Mouse (Mus musculus): ENCODE measurements around the gene Umps. TPM values are rescaled to one million over a fixed set of nuclear protein-coding genes. Genes with fewer than 3 reads are reported as not detected.

Umps gene
- polyA plus RNA-seq, 1 experiment from 2014 or later, result 77.4 TPM

DNA sequence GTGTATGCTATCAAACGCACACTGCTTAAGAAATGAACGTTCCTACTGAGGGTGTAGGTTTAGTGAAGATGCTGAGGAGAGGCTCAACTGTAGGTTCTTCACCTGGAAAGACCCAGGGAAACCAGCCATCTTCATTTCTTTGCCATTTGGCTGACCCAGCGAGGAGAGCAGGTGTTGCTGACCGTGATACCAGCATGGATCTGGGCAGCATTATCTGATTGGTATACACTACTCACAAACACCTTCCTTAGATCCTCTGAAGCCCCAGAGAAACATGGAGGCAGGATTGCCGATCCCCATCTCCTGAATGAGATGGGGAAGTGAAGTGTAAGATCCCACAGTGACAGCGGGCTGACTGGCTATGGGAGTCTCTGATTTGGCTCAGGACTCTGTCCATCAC is 31.2 kb upstream of the Umps start:
- Histone ChIP-seq H3K9me3 (ENCODE audit: control insufficient read depth, low read length) (no peaks in the 10 kb centered on the region), H3K4me2 (ENCODE audit: low read depth, low read length, severe bottlenecking) (no peak overlapping the region), H3K36me3 (ENCODE audit: control insufficient read depth, insufficient read depth, low read length) (no peaks in the 10 kb centered on the region), H3K4me3 (ENCODE audit: low read depth, low read length) (no peak overlapping the region), H3K27me3 (ENCODE audit: control insufficient read depth, insufficient read depth, low read length) (no peaks in the 10 kb centered on the region), H3K9ac (ENCODE audit: low read length) (no peak overlapping the region), H3K27ac (ENCODE audit: low read depth, low read length) (no peak overlapping the region), H3K4me1 (replicated peaks; ENCODE audit: control insufficient read depth, insufficient read depth, low read length) (0 out of 2 replicates have a peak, but pooled peaks cover 3% of the 10 kb centered on the region)
- ATAC-seq (replicated peaks; ENCODE audit: low FRiP score) (no peak), DNase-seq (ENCODE audit: low spot score) (no peak)
- WGBS, result 91% methylated on average over 6 of the region's 6 CpGs

DNA sequence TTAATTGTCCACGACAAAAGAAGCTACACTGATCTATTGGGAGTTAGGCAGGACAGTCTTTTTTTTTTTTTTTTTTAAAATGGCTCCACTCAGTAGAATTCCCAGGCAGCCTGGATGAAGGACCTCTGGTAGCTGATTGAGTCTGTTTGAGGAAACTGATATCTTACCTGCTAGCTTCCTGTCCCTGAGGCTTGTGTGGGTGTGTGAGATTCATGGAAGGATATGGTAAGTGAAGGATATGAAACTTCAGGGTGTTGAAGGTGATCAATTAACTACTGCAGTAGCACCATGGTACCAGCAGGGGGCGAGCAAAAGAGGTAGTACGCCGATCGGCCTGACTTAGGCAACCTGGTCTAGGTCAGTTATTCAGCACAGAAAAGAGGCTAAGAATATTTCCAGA is 29.2 kb upstream of the Umps start:
- Histone ChIP-seq H3K9ac (ENCODE audit: low read length) (no peak overlapping the region), H3K9me3 (ENCODE audit: control insufficient read depth, low read length) (no peaks in the 10 kb centered on the region), H3K27me3 (ENCODE audit: control insufficient read depth, insufficient read depth, low read length) (no peaks in the 10 kb centered on the region), H3K4me1 (replicated peaks; ENCODE audit: control insufficient read depth, insufficient read depth, low read length) (0 out of 2 replicates have a peak, but pooled peaks cover 3% of the 10 kb centered on the region), H3K27ac (ENCODE audit: low read depth, low read length) (no peak overlapping the region), H3K36me3 (ENCODE audit: control insufficient read depth, insufficient read depth, low read length) (no peaks in the 10 kb centered on the region), H3K4me3 (ENCODE audit: low read depth, low read length) (no peak overlapping the region), H3K4me2 (ENCODE audit: low read depth, low read length, severe bottlenecking) (no peak overlapping the region)
- ATAC-seq (replicated peaks; ENCODE audit: low FRiP score), result no peak
- 12% methylated on average over 5 of the region's 5 CpGs for WGBS
- peak; percentile 77 for DNase-seq (ENCODE audit: low spot score)

DNA sequence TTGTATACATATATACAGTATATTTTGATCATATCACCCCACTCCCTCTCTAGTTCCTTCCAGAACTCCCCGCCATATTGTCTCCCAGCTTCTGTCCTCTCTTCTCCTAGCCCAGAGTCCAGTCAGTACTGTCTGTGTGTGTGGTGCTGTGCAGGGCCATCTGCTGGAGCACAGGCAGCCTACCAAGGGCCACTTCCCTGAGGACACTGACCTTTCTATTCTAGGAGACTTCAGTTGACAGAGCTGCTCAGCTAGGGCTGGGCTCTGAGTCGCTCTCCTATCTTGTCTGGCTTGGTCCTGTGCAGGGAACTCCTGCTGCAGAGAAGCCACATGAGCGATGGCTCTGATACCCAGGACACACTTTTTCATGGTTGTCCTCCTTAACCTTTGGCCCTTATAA is 28.7 kb upstream of the Umps start:
- no peak overlapping the region for H3K4me2 ChIP-seq (ENCODE audit: low read depth, low read length, severe bottlenecking)
- DNase-seq (ENCODE audit: low spot score) (peak; percentile 47), ATAC-seq (replicated peaks; ENCODE audit: low FRiP score) (no peak)
- 0 out of 2 replicates have a peak, but pooled peaks cover 3% of the 10 kb centered on the region for H3K4me1 ChIP-seq (replicated peaks; ENCODE audit: control insufficient read depth, insufficient read depth, low read length)
- H3K9ac ChIP-seq (ENCODE audit: low read length), result no peak overlapping the region
- no peak overlapping the region for H3K27ac ChIP-seq (ENCODE audit: low read depth, low read length)
- no peaks in the 10 kb centered on the region for H3K27me3 ChIP-seq (ENCODE audit: control insufficient read depth, insufficient read depth, low read length)
- 79% methylated on average over 3 of the region's 3 CpGs for WGBS
- no peaks in the 10 kb centered on the region for H3K36me3 ChIP-seq (ENCODE audit: control insufficient read depth, insufficient read depth, low read length)
- no peak overlapping the region for H3K4me3 ChIP-seq (ENCODE audit: low read depth, low read length)
- H3K9me3 ChIP-seq (ENCODE audit: control insufficient read depth, low read length), result no peaks in the 10 kb centered on the region

DNA sequence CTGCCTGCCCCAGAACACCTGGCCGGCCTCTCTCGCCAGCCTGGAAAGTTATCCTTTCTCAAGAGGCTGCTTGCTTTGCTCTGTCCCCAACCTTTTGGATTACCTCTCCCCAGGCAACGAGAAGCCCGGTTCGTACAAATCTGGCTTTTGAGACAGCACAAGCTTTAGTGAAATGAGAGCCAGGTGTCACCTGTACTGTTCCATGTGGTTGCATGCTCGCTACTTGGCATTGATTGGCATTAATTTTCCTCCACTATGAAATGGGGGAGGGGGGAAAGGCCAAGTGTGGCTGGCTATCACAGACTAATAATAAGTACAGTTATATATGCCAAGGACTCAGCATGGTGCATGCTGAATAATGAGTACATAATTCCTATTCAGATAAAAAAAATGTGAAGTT is 27.5 kb upstream of the Umps start:
- H3K4me2 ChIP-seq (ENCODE audit: low read depth, low read length, severe bottlenecking), result no peak overlapping the region
- DNase-seq (ENCODE audit: low spot score), result no peak
- ATAC-seq (replicated peaks; ENCODE audit: low FRiP score), result no peak
- no peaks in the 10 kb centered on the region for H3K27me3 ChIP-seq (ENCODE audit: control insufficient read depth, insufficient read depth, low read length)
- H3K9ac ChIP-seq (ENCODE audit: low read length), result no peak overlapping the region
- no peaks in the 10 kb centered on the region for H3K36me3 ChIP-seq (ENCODE audit: control insufficient read depth, insufficient read depth, low read length)
- 82% methylated on average over 6 of the region's 6 CpGs for WGBS
- no peaks in the 10 kb centered on the region for H3K9me3 ChIP-seq (ENCODE audit: control insufficient read depth, low read length)
- no peaks in the 10 kb centered on the region for H3K4me1 ChIP-seq (replicated peaks; ENCODE audit: control insufficient read depth, insufficient read depth, low read length)
- no peak overlapping the region for H3K4me3 ChIP-seq (ENCODE audit: low read depth, low read length)
- H3K27ac ChIP-seq (ENCODE audit: low read depth, low read length), result no peak overlapping the region

DNA sequence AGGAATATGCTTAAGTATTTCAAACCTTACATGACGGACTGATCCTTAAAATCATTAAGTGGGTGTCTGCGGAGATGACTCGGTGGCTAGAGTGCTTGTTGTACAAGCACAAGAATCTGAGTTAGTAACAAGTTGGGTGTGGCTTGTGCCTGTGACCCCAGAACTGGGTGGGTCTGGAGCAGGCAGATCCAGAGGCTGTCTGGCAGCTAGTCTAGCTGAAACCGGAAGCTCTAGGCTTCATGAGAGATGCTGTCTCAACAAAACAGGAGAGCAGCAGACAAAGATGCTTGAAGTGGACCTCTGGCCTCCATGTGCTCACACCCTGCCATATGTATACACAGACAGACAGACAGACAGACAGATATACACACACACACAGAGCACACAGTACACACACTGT is 23.9 kb upstream of the Umps start:
- Histone ChIP-seq H3K36me3 (ENCODE audit: control insufficient read depth, insufficient read depth, low read length) (no peaks in the 10 kb centered on the region), H3K4me3 (ENCODE audit: low read depth, low read length) (no peak overlapping the region), H3K9ac (ENCODE audit: low read length) (no peak overlapping the region), H3K4me2 (ENCODE audit: low read depth, low read length, severe bottlenecking) (no peak overlapping the region), H3K27ac (ENCODE audit: low read depth, low read length) (no peak overlapping the region), H3K9me3 (ENCODE audit: control insufficient read depth, low read length) (no peaks in the 10 kb centered on the region), H3K4me1 (replicated peaks; ENCODE audit: control insufficient read depth, insufficient read depth, low read length) (no peaks in the 10 kb centered on the region), H3K27me3 (ENCODE audit: control insufficient read depth, insufficient read depth, low read length) (no peaks in the 10 kb centered on the region)
- 86% methylated on average over 4 of the region's 4 CpGs for WGBS
- DNase-seq (ENCODE audit: low spot score) (no peak), ATAC-seq (replicated peaks; ENCODE audit: low FRiP score) (no peak)

DNA sequence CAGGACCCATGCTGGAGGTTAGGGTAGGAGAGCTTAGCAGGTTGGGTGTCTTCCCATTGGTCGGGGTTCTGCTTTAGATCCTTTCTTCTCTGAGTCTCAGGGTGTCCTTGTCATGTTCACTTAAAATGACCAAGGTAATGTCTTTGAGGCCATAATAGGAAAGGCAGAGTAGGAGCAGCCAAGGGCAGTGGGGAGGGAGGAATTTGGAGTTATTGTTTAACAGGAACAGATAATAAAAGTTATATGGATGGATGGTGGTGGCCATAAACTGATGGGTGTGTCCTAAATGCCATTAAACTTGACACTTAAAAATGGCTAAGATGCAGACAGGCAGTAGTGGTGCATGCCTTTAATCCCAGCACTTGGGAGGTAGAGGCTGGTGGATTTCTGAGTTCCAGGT is 22.3 kb upstream of the Umps start:
- no peak overlapping the region for H3K9ac ChIP-seq (ENCODE audit: low read length)
- no peak overlapping the region for H3K4me2 ChIP-seq (ENCODE audit: low read depth, low read length, severe bottlenecking)
- WGBS, result 92% methylated on average over 1 of the region's 1 CpGs
- no peaks in the 10 kb centered on the region for H3K4me1 ChIP-seq (replicated peaks; ENCODE audit: control insufficient read depth, insufficient read depth, low read length)
- no peaks in the 10 kb centered on the region for H3K36me3 ChIP-seq (ENCODE audit: control insufficient read depth, insufficient read depth, low read length)
- no peaks in the 10 kb centered on the region for H3K9me3 ChIP-seq (ENCODE audit: control insufficient read depth, low read length)
- no peak for DNase-seq (ENCODE audit: low spot score)
- no peaks in the 10 kb centered on the region for H3K27me3 ChIP-seq (ENCODE audit: control insufficient read depth, insufficient read depth, low read length)
- no peak overlapping the region for H3K4me3 ChIP-seq (ENCODE audit: low read depth, low read length)
- ATAC-seq (replicated peaks; ENCODE audit: low FRiP score), result no peak
- no peak overlapping the region for H3K27ac ChIP-seq (ENCODE audit: low read depth, low read length)

DNA sequence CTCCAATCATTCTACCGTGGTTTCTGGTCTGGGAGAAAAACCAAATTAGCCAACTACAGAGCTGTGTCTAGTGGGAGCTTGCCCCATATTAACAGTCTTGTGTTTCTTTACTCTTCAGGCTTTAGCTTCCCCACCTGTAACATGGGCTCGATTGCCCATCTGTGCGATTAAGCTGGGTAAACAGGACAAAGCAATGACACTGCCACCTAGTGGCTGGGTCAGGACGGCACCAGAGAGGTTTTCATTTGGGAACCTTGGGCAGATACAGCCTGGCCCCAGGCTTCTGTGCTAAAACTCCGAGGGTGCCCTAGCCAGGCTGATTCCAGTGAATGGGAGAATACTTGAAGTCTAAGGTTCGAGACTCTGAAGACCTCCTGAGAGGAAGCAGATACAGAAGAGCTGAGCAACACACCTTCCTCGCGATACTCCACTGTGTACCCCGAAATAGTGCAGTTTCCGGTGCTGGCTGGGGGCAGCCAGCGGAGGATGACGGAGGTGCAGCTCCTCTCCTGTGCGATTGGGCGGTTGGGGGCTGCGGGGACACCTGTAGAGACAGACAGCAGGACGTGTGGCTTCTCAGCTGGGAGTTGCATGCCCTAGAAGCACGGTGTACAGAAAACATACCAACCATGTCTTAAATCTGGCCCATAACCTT is 21.6 kb upstream of the Umps start:
- H3K9ac ChIP-seq (ENCODE audit: low read length), result no peak overlapping the region
- DNase-seq (ENCODE audit: low spot score), result peak; percentile 66
- 66% methylated on average over 17 of the region's 17 CpGs for WGBS

DNA sequence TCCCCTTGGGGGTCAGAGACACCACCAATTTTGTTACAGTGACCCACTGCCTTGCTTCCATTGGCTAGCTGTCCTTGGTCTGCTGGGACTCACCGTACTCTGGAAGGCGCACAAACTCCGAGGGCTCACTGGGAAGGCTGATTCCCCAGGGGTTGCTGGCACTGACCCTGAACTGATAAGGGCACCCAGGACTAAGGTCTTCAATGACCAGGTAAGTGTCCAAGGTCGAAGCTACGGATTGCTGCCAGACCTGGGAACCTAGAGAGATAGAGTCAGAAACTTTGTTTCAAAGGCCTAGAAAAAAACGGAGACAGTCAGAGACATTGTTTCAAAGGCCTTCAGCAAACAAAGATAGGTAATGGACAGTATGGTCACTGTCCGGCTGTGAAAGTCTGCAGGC is 20.2 kb upstream of the Umps start:
- Histone ChIP-seq H3K4me1 (replicated peaks; ENCODE audit: control insufficient read depth, insufficient read depth, low read length) (no peaks in the 10 kb centered on the region), H3K9ac (ENCODE audit: low read length) (no peak overlapping the region), H3K4me2 (ENCODE audit: low read depth, low read length, severe bottlenecking) (no peak overlapping the region), H3K4me3 (ENCODE audit: low read depth, low read length) (no peak overlapping the region), H3K36me3 (ENCODE audit: control insufficient read depth, insufficient read depth, low read length) (no peaks in the 10 kb centered on the region), H3K27me3 (ENCODE audit: control insufficient read depth, insufficient read depth, low read length) (no peaks in the 10 kb centered on the region), H3K9me3 (ENCODE audit: control insufficient read depth, low read length) (no peaks in the 10 kb centered on the region), H3K27ac (ENCODE audit: low read depth, low read length) (no peak overlapping the region)
- no peak for ATAC-seq (replicated peaks; ENCODE audit: low FRiP score)
- no peak for DNase-seq (ENCODE audit: low spot score)
- 90% methylated on average over 7 of the region's 7 CpGs for WGBS

More for the DNA sequence above, 21.6 kb upstream of the Umps start:
- Histone ChIP-seq H3K27ac (ENCODE audit: low read depth, low read length) (no peak overlapping the region), H3K36me3 (ENCODE audit: control insufficient read depth, insufficient read depth, low read length) (no peaks in the 10 kb centered on the region), H3K4me3 (ENCODE audit: low read depth, low read length) (no peak overlapping the region), H3K4me2 (ENCODE audit: low read depth, low read length, severe bottlenecking) (no peak overlapping the region), H3K9me3 (ENCODE audit: control insufficient read depth, low read length) (no peaks in the 10 kb centered on the region), H3K27me3 (ENCODE audit: control insufficient read depth, insufficient read depth, low read length) (no peaks in the 10 kb centered on the region), H3K4me1 (replicated peaks; ENCODE audit: control insufficient read depth, insufficient read depth, low read length) (no peaks in the 10 kb centered on the region)
- ATAC-seq (replicated peaks; ENCODE audit: low FRiP score), result no peak

DNA sequence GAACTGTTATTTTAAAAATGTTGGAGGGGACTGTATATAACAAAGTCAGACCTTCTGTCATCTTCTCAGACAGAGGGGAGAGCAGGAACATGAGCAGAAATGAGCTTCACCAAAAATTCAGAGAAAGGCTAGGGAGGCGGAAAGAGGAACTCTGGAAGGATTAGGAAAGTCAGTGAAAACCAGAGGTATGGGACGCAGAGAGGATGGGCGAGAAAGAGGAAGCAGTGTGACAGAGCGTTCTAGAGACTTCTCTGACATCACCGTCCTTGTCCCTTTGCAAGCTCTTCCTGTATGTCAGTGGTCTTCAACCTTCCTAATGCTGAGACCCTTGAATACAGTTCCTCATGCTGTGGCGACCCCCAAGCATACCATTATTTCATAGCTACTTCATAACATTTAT is 18.5 kb upstream of the Umps start:
- DNase-seq (ENCODE audit: low spot score) (no peak), ATAC-seq (replicated peaks; ENCODE audit: low FRiP score) (no peak)
- Histone ChIP-seq H3K4me1 (replicated peaks; ENCODE audit: control insufficient read depth, insufficient read depth, low read length) (no peaks in the 10 kb centered on the region), H3K27me3 (ENCODE audit: control insufficient read depth, insufficient read depth, low read length) (no peaks in the 10 kb centered on the region), H3K36me3 (ENCODE audit: control insufficient read depth, insufficient read depth, low read length) (no peaks in the 10 kb centered on the region), H3K9ac (ENCODE audit: low read length) (no peak overlapping the region), H3K4me3 (ENCODE audit: low read depth, low read length) (no peak overlapping the region), H3K4me2 (ENCODE audit: low read depth, low read length, severe bottlenecking) (no peak overlapping the region), H3K27ac (ENCODE audit: low read depth, low read length) (no peak overlapping the region), H3K9me3 (ENCODE audit: control insufficient read depth, low read length) (no peaks in the 10 kb centered on the region)
- WGBS, result 87% methylated on average over 6 of the region's 6 CpGs

Data from forebrain, embryonic 11.5 days (tissue).